Mouse (Mus musculus): ENCODE results near the gene Nova1. TPM values are rescaled to one million over a fixed set of nuclear protein-coding genes. Genes with fewer than 3 reads are reported as not detected.

Gene Nova1
- polyA plus RNA-seq, 1 experiment from 2014 or later = 1.4 TPM

DNA sequence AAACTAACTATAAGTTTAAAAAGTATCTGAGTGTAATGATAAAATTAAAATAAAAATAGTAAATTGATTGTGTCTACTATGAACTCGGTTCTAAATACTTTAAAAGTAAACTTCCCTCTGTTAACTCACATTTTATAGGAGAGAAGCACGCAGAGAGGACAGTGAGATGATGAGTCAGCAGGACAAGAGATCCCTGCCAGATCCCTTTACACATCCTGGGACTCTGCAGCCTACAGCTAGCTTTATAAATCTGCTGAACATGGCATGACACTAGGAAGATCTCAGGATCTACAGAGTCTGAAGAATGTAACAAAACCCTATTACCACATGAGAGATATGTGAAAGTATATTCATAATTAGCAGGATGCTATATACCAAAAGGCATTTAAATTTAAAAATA is 37.7 kb downstream of the Nova1 start:
- H3K4me3 ChIP-seq (replicated peaks) = no peak overlapping the region
- no peaks in the 10 kb centered on the region for H3K4me1 ChIP-seq (replicated peaks)
- ATAC-seq (ENCODE audit: insufficient number of reproducible peaks, insufficient read depth, low FRiP score, low TSS enrichment, low read depth) = no peak
- no peak overlapping the region for H3K27ac ChIP-seq
- H3K4me2 ChIP-seq = no peak overlapping the region
- 73% methylated on average over 2 of the region's 2 CpGs for WGBS
- H3K9ac ChIP-seq (replicated peaks) = no peak overlapping the region
- H3K36me3 ChIP-seq = no peaks in the 10 kb centered on the region
- H3K27me3 ChIP-seq = no peaks in the 10 kb centered on the region
- no peaks in the 10 kb centered on the region for H3K9me3 ChIP-seq

- no peaks in the 10 kb centered on the region for H3K36me3 ChIP-seq
- H3K27me3 ChIP-seq = no peaks in the 10 kb centered on the region
- no peak overlapping the region for H3K9ac ChIP-seq (replicated peaks)
- H3K27ac ChIP-seq = no peak overlapping the region
- no peak overlapping the region for H3K4me2 ChIP-seq
- H3K4me3 ChIP-seq (replicated peaks) = no peak overlapping the region
- no peaks in the 10 kb centered on the region for H3K4me1 ChIP-seq (replicated peaks)
- ATAC-seq (ENCODE audit: insufficient number of reproducible peaks, insufficient read depth, low FRiP score, low TSS enrichment, low read depth) = no peak
- no peaks in the 10 kb centered on the region for H3K9me3 ChIP-seq
- 72% methylated on average over 7 of the region's 7 CpGs for WGBS
Observed at GRCm38 (mm10) chr12:46759450-46759849, 59.3 kb downstream of the Nova1 start.

- no peak overlapping the region for H3K9ac ChIP-seq (replicated peaks)
- no peaks in the 10 kb centered on the region for H3K27me3 ChIP-seq
- no peaks in the 10 kb centered on the region for H3K9me3 ChIP-seq
- ATAC-seq (ENCODE audit: insufficient number of reproducible peaks, insufficient read depth, low FRiP score, low TSS enrichment, low read depth) = no peak
- no peaks in the 10 kb centered on the region for H3K36me3 ChIP-seq
- H3K4me2 ChIP-seq = no peak overlapping the region
- no peaks in the 10 kb centered on the region for H3K4me1 ChIP-seq (replicated peaks)
- H3K27ac ChIP-seq = no peak overlapping the region
- H3K4me3 ChIP-seq (replicated peaks) = no peak overlapping the region
- 73% methylated on average over 4 of the region's 4 CpGs for WGBS
Observed at GRCm38 (mm10) chr12:46754325-46754848, 64.3 kb downstream of the Nova1 start.

GRCm38 (mm10) chr12:46753096-46753495 is 65.6 kb downstream of the Nova1 start:
- Histone ChIP-seq H3K27ac (no peak overlapping the region), H3K4me1 (replicated peaks) (no peaks in the 10 kb centered on the region), H3K4me3 (replicated peaks) (no peak overlapping the region), H3K36me3 (no peaks in the 10 kb centered on the region), H3K4me2 (no peak overlapping the region), H3K9me3 (no peaks in the 10 kb centered on the region), H3K9ac (replicated peaks) (no peak overlapping the region), H3K27me3 (no peaks in the 10 kb centered on the region)
- 77% methylated on average over 3 of the region's 3 CpGs for WGBS
- no peak for ATAC-seq (ENCODE audit: insufficient number of reproducible peaks, insufficient read depth, low FRiP score, low TSS enrichment, low read depth)

DNA sequence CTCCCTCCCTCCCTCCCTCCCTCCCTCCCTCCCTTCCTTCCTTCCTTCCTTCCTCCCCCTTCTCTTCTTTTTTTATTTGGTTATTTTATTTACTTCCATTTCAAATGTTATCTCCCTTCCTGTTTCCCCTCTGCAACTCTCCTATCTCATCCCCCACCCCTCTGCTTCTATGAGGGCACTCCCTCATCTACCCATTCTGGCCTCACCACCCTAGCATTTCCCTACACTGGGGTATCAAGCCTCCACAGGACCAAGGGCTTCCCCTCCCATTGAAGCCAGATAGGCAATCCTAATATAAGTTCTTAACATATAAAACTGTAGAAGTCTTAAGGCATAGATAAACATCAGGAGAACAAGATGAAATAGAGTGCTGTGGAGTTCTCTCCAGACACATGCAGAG is 85.5 kb downstream of the Nova1 start:
- no peaks in the 10 kb centered on the region for H3K4me1 ChIP-seq (replicated peaks)
- no peaks in the 10 kb centered on the region for H3K36me3 ChIP-seq
- H3K27ac ChIP-seq = no peak overlapping the region
- no peak overlapping the region for H3K4me2 ChIP-seq
- H3K9ac ChIP-seq (replicated peaks) = no peak overlapping the region
- no peak overlapping the region for H3K4me3 ChIP-seq (replicated peaks)
- ATAC-seq (ENCODE audit: insufficient number of reproducible peaks, insufficient read depth, low FRiP score, low TSS enrichment, low read depth) = no peak
- H3K9me3 ChIP-seq = no peaks in the 10 kb centered on the region
- no peaks in the 10 kb centered on the region for H3K27me3 ChIP-seq

- no peak overlapping the region for H3K4me3 ChIP-seq (replicated peaks)
- no peak overlapping the region for H3K27ac ChIP-seq
- WGBS = 83% methylated on average over 1 of the region's 1 CpGs
- no peaks in the 10 kb centered on the region for H3K36me3 ChIP-seq
- no peaks in the 10 kb centered on the region for H3K27me3 ChIP-seq
- no peak overlapping the region for H3K4me2 ChIP-seq
- no peaks in the 10 kb centered on the region for H3K4me1 ChIP-seq (replicated peaks)
- ATAC-seq (ENCODE audit: insufficient number of reproducible peaks, insufficient read depth, low FRiP score, low TSS enrichment, low read depth) = no peak
- H3K9ac ChIP-seq (replicated peaks) = no peak overlapping the region
- no peaks in the 10 kb centered on the region for H3K9me3 ChIP-seq
Observed at GRCm38 (mm10) chr12:46731943-46732342, 86.8 kb downstream of the Nova1 start.

DNA sequence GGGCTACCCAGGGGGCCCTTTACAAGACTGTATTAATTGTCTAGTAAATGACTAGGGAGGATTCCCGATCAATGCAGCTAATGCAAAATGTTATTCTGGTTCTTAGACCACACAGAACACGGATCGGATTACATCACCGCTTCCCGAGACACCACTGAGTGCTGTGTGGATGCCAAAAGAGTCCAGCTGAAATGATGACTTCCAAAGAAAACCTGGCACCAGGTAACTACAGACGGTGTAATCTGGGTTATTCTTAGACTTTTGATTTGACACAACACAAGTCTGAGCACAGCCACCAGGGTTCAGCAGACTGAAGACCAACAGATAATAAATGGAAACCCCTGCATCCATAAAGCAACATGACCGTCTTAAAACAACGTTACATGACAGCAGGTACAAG is 96.8 kb downstream of the Nova1 start:
- H3K27ac ChIP-seq = no peak overlapping the region
- ATAC-seq (ENCODE audit: insufficient number of reproducible peaks, insufficient read depth, low FRiP score, low TSS enrichment, low read depth) = no peak
- H3K27me3 ChIP-seq = no peaks in the 10 kb centered on the region
- no peak overlapping the region for H3K4me2 ChIP-seq
- no peaks in the 10 kb centered on the region for H3K9me3 ChIP-seq
- H3K9ac ChIP-seq (replicated peaks) = no peak overlapping the region
- H3K4me1 ChIP-seq (replicated peaks) = 0 out of 2 replicates have a peak, but pooled peaks cover 5% of the 10 kb centered on the region
- no peaks in the 10 kb centered on the region for H3K36me3 ChIP-seq
- 45% methylated on average over 8 of the region's 8 CpGs for WGBS
- H3K4me3 ChIP-seq (replicated peaks) = no peak overlapping the region

- no peak overlapping the region for H3K9ac ChIP-seq (replicated peaks)
- no peaks in the 10 kb centered on the region for H3K36me3 ChIP-seq
- H3K9me3 ChIP-seq = no peaks in the 10 kb centered on the region
- 89% methylated on average over 4 of the region's 4 CpGs for whole genome bisulfite sequencing
- no peak for ATAC-seq (ENCODE audit: insufficient number of reproducible peaks, insufficient read depth, low FRiP score, low TSS enrichment, low read depth)
- H3K4me1 ChIP-seq (replicated peaks) = 0 out of 2 replicates have a peak, but pooled peaks cover 5% of the 10 kb centered on the region
- H3K27ac ChIP-seq = no peak overlapping the region
- no peak overlapping the region for H3K4me3 ChIP-seq (replicated peaks)
- H3K4me2 ChIP-seq = no peak overlapping the region
- no peaks in the 10 kb centered on the region for H3K27me3 ChIP-seq
Observed at GRCm38 (mm10) chr12:46719076-46719475, 99.7 kb downstream of the Nova1 start.

GRCm38 (mm10) chr12:46710094-46710493 is 108.6 kb downstream of the Nova1 start:
- WGBS = 81% methylated on average over 2 of the region's 2 CpGs
- Histone ChIP-seq H3K4me1 (replicated peaks) (no peaks in the 10 kb centered on the region), H3K9ac (replicated peaks) (no peak overlapping the region), H3K4me2 (no peak overlapping the region), H3K36me3 (no peaks in the 10 kb centered on the region), H3K27ac (no peak overlapping the region), H3K9me3 (no peaks in the 10 kb centered on the region), H3K27me3 (no peaks in the 10 kb centered on the region), H3K4me3 (replicated peaks) (no peak overlapping the region)
- ATAC-seq (ENCODE audit: insufficient number of reproducible peaks, insufficient read depth, low FRiP score, low TSS enrichment, low read depth) = no peak

DNA sequence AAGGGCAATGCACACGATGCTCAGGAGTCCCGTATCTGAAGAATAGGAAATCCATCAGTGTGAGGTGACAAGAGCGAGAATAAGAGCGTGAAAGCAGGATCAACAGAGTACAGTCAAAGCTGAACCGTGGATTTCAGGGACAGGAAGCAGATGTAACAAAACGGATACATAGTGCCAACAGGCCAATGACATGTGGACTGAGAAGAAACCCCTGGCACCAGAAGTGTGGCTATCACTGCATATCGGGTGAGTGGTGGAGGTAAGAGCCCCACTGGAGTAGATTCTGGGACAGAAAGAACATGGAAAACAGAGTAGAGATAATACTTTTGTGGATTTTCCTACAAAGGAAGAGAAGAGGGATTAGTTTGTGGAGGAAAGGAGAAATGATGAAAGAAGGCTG is 109.3 kb downstream of the Nova1 start:
- WGBS = 90% methylated on average over 7 of the region's 7 CpGs
- H3K36me3 ChIP-seq = no peaks in the 10 kb centered on the region
- H3K27me3 ChIP-seq = no peaks in the 10 kb centered on the region
- no peaks in the 10 kb centered on the region for H3K4me1 ChIP-seq (replicated peaks)
- H3K9ac ChIP-seq (replicated peaks) = no peak overlapping the region
- no peak overlapping the region for H3K4me3 ChIP-seq (replicated peaks)
- no peak overlapping the region for H3K4me2 ChIP-seq
- H3K9me3 ChIP-seq = no peaks in the 10 kb centered on the region
- ATAC-seq (ENCODE audit: insufficient number of reproducible peaks, insufficient read depth, low FRiP score, low TSS enrichment, low read depth) = no peak
- H3K27ac ChIP-seq = no peak overlapping the region

- no peak overlapping the region for H3K27ac ChIP-seq
- H3K36me3 ChIP-seq = no peaks in the 10 kb centered on the region
- ATAC-seq (ENCODE audit: insufficient number of reproducible peaks, insufficient read depth, low FRiP score, low TSS enrichment, low read depth) = no peak
- no peaks in the 10 kb centered on the region for H3K9me3 ChIP-seq
- H3K27me3 ChIP-seq = no peaks in the 10 kb centered on the region
- WGBS = 81% methylated on average over 8 of the region's 8 CpGs
- no peak overlapping the region for H3K9ac ChIP-seq (replicated peaks)
- no peak overlapping the region for H3K4me2 ChIP-seq
- no peak overlapping the region for H3K4me3 ChIP-seq (replicated peaks)
- no peaks in the 10 kb centered on the region for H3K4me1 ChIP-seq (replicated peaks)
Observed at GRCm38 (mm10) chr12:46700202-46700601, 118.5 kb downstream of the Nova1 start.

DNA sequence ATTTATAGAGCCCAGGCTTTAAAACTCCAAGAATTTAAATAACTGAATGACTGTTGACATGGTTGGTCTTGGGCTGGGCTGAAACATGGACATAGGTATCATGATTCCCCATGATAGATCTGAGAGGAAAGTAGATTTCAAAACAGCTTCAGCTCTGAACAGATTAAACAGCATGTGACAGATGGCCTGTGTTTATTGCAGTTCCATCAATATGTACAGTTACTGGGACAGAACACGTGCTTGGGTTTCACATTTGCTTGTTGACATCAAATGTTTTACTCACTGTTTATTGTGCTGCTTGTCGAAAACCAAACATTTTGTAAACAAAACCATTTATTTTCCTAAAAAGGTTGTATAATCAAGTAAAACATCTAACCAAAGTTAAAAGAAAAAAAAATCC is 142.4 kb downstream of the Nova1 start:
- 70% methylated on average over 2 of the region's 2 CpGs for WGBS
- Histone ChIP-seq H3K4me2 (no peak overlapping the region), H3K27me3 (no peaks in the 10 kb centered on the region), H3K9ac (replicated peaks) (no peak overlapping the region), H3K27ac (no peak overlapping the region), H3K36me3 (no peaks in the 10 kb centered on the region), H3K9me3 (no peaks in the 10 kb centered on the region), H3K4me1 (replicated peaks) (no peaks in the 10 kb centered on the region), H3K4me3 (replicated peaks) (no peak overlapping the region)
- no peak for ATAC-seq (ENCODE audit: insufficient number of reproducible peaks, insufficient read depth, low FRiP score, low TSS enrichment, low read depth)

Measured in limb, embryonic 12.5 days (tissue).